Mouse (Mus musculus) stomach, embryonic 15.5 days (tissue): ENCODE results near the gene B4galnt2. TPM values are rescaled to one million over a fixed set of nuclear protein-coding genes. Genes with fewer than 3 reads are reported as not detected.
A peak's percentile ranks its signal among the peaks of the same experiment; 100 is the strongest.
"Not testable (repeated sequence)": the region's sequence is repeated elsewhere in the genome, so short reads cannot be mapped to it uniquely, and the experiment has no call there.

Source experiments
- ATAC-seq: fragments of 200-750 bp; cut with Nextera tagmentation; 2 replicates; pipeline ENCODE4 v1.8.0; 2017; ENCODE audit warnings: low read depth, moderate number of reproducible peaks, moderate TSS enrichment; ENCODE audit not compliant: insufficient read depth, low FRiP score
- H3K27ac ChIP-seq: fragments of 300-500 bp; sonication (generic); 2 replicates; pipeline ENCODE4 v1.5.1; 2015; ENCODE audit warnings: mild to moderate bottlenecking, inconsistent platforms
- H3K27me3 ChIP-seq: fragments of 300-500 bp; sonication (generic); replicated peaks from 2 replicates; pipeline ENCODE4 v1.6.1; 2015; ENCODE audit warnings: inconsistent platforms
- H3K36me3 ChIP-seq: fragments of 300-500 bp; sonication (generic); 2 replicates; pipeline ENCODE4 v1.6.1; 2015; ENCODE audit warnings: inconsistent platforms
- H3K4me1 ChIP-seq: fragments of 300-500 bp; sonication (generic); 2 replicates; pipeline ENCODE4 v1.6.1; 2015; ENCODE audit warnings: inconsistent platforms
- H3K4me2 ChIP-seq: fragments of 300-500 bp; sonication (generic); 2 replicates; pipeline ENCODE4 v1.6.1; 2015; ENCODE audit warnings: mild to moderate bottlenecking, inconsistent platforms
- H3K4me3 ChIP-seq: fragments of 300-500 bp; sonication (generic); replicated peaks from 2 replicates; pipeline ENCODE4 v1.5.1; 2015; ENCODE audit warnings: inconsistent platforms
- H3K9ac ChIP-seq: fragments of 300-500 bp; sonication (generic); 2 replicates; pipeline ENCODE4 v1.6.1; 2015; ENCODE audit warnings: inconsistent platforms
- H3K9me3 ChIP-seq: fragments of 300-500 bp; sonication (generic); 2 replicates; pipeline ENCODE4 v1.6.1; 2016; ENCODE audit warnings: inconsistent platforms
- WGBS: fragments of 180-500 bp; shearing (Covaris S2); methylation state at CpG from one replicate; pipeline ENCODE4 v1.1.7; 2015; 5-methylcytosine and 5-hydroxymethylcytosine counted together
- polyA plus RNA-seq: library from polyadenylated mRNA; unstranded; fragments of >200 nt; fragmentation: Nextera tagmentation; extraction: Ambion mirVana; gene quantifications from 2 replicates; pipeline ENCODE4 v1.2.1, GENCODE M21; 2015

Gene B4galnt2
- polyA plus RNA-seq, 1 experiment from 2014 or later: 8.9 TPM

DNA sequence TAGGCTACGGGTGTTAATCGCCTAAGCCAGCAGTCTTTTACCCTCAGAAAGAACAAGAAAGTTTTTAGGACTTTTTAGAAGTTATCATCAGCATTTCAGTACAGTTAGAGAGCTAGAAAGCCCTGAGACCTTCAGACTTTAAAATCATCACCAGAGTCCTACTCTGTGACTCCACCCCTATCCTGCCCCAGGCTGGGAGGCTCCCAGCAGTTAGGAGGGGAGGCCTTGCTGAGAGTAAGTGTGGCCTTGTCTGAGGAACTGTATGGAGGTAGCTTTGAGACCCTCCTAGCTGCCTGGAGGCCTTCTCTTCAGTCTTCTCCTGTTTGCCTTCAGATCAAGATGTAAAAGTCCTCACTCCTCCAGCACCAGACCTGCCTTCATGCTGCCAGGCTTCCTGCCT lies 9.5 kb upstream of the B4galnt2 start:
- ATAC-seq: no peak
- Histone ChIP-seq H3K9ac (no peak overlapping the region), H3K4me2 (no peak overlapping the region), H3K9me3 (no peaks in the 10 kb centered on the region), H3K27ac (no peak overlapping the region; the same call in 1 of the 2 replicates), H3K36me3 (no peaks in the 10 kb centered on the region), H3K4me1 (no peaks in the 10 kb centered on the region), H3K27me3 (peaks cover 5% of the 10 kb centered on the region; the same call in 1 of the 2 replicates), H3K4me3 (no peak overlapping the region)
- 19% methylated on average over 2 of the region's 2 CpGs for WGBS

DNA sequence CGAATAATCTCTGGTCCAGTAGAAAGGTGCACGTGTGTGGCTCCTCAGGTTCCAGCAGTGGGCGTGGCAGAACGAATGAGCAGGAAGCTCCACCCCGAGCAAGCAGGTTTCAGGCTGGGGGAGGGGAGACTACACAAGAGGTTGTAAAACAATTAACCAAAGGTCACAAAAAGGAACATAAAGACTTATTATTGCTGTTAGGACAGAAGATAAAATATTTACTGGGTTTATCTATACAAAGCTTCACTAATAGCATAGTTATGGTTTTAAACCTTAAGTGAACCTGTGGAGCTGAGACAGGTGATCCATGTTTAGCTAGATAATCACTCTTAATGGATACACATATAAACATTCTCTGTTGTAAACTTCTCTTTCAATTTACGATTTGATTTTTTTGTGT lies 8.8 kb upstream of the B4galnt2 start:
- not testable (repeated sequence) for H3K9ac ChIP-seq, ATAC-seq

GRCm38 (mm10) chr11:95921991-95922621 lies 7.4 kb upstream of the B4galnt2 start:
- H3K36me3 ChIP-seq: no peaks in the 10 kb centered on the region
- peaks cover 12% of the 10 kb centered on the region for H3K27me3 ChIP-seq
- 49% methylated on average over 12 of the region's 12 CpGs for WGBS
- H3K27ac ChIP-seq: no peak overlapping the region
- H3K9me3 ChIP-seq: no peaks in the 10 kb centered on the region
- no peak overlapping the region for H3K4me2 ChIP-seq
- H3K9ac ChIP-seq: no peak overlapping the region
- H3K4me1 ChIP-seq: no peaks in the 10 kb centered on the region
- H3K4me3 ChIP-seq: no peak overlapping the region
- ATAC-seq: no peak

More for the DNA sequence above, 8.8 kb upstream of the B4galnt2 start:
- not testable (repeated sequence) for H3K4me1 ChIP-seq, H3K4me2 ChIP-seq, H3K36me3 ChIP-seq, H3K27me3 ChIP-seq, H3K4me3 ChIP-seq, H3K9me3 ChIP-seq, H3K27ac ChIP-seq
- 1% methylated on average over 4 of the region's 6 CpGs for WGBS

GRCm38 (mm10) chr11:95916426-95916825 lies 1.7 kb upstream of the B4galnt2 start:
- Histone ChIP-seq H3K4me3 (no peak overlapping the region), H3K4me1 (peaks cover 8% of the 10 kb centered on the region; the same call in 1 of the 2 replicates), H3K36me3 (no peaks in the 10 kb centered on the region), H3K27me3 (peaks cover 52% of the 10 kb centered on the region), H3K9me3 (no peaks in the 10 kb centered on the region), H3K9ac (no peak overlapping the region), H3K4me2 (no peak overlapping the region), H3K27ac (no peak overlapping the region)
- ATAC-seq: no peak
- whole genome bisulfite sequencing: 13% methylated on average over 5 of the region's 5 CpGs

DNA sequence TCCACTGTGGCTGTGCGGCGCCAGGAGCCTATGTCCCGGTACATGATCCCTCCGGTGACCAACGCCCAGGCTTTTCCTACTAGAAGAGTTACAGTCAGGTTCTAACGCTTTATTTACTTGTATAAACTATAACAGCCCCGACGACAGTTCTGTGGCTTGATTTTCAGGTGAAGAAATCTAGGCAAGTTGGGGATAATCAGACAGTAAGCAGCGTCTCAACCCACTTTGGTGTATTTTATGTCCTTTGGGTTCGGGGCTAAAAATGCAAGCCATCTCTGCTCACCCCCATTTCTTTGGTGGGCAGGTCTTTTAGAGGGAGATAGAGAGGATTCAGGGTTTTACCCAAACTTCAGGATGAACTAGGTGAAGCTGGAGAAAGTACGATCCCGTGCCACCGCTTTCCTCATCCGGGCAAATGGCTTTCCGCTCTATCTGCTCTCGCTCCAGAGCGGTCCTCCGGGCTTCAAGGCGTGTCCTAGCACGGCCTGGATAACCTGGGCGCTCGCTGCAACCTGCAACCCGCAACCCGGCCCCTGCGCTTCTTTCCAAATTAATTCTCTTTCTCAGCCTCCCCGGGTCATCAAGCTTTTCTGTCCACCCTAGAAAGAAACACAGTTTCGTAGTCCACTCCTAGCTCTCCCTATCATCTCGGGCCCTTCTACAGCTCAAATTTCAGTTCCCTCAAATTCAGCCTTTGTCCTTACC lies 467 bp upstream of the B4galnt2 start:
- Histone ChIP-seq H3K27me3 (peaks cover 54% of the 10 kb centered on the region), H3K9me3 (no peaks in the 10 kb centered on the region), H3K4me2 (peak overlapping the region; percentile 53), H3K4me3 (peak overlapping the region; percentile 30), H3K4me1 (peaks cover 8% of the 10 kb centered on the region; the same call in 1 of the 2 replicates), H3K27ac (no peak overlapping the region), H3K36me3 (no peaks in the 10 kb centered on the region), H3K9ac (no peak overlapping the region)
- no peak for ATAC-seq
- WGBS: under 1% methylated on average over 28 of the region's 28 CpGs

GRCm38 (mm10) chr11:95913959-95914566 lies 628 bp downstream of the B4galnt2 start:
- Histone ChIP-seq H3K4me2 (peak overlapping the region; percentile 53), H3K9me3 (no peaks in the 10 kb centered on the region), H3K9ac (no peak overlapping the region), H3K36me3 (no peaks in the 10 kb centered on the region), H3K27me3 (peaks cover 53% of the 10 kb centered on the region), H3K4me1 (peaks cover 8% of the 10 kb centered on the region; the same call in 1 of the 2 replicates), H3K27ac (no peak overlapping the region), H3K4me3 (peak overlapping the region; percentile 30)
- 3% methylated on average over 14 of the region's 14 CpGs for WGBS
- no peak for ATAC-seq

- H3K27ac ChIP-seq: no peak overlapping the region
- H3K4me1 ChIP-seq: peaks cover 8% of the 10 kb centered on the region; the same call in 1 of the 2 replicates
- no peak overlapping the region for H3K9ac ChIP-seq
- 18% methylated on average over 7 of the region's 7 CpGs for WGBS
- ATAC-seq: 0 out of 2 replicates have a peak, but pooled peaks have one; percentile 27
- H3K4me2 ChIP-seq: no peak overlapping the region
- H3K36me3 ChIP-seq: no peaks in the 10 kb centered on the region
- H3K4me3 ChIP-seq: no peak overlapping the region
- no peaks in the 10 kb centered on the region for H3K9me3 ChIP-seq
- peaks cover 43% of the 10 kb centered on the region for H3K27me3 ChIP-seq
Measured at GRCm38 (mm10) chr11:95911579-95911978, 3.1 kb downstream of the B4galnt2 start.

- ATAC-seq: no peak
- H3K4me3 ChIP-seq: no peak overlapping the region
- H3K27me3 ChIP-seq: peaks cover 12% of the 10 kb centered on the region
- no peak overlapping the region for H3K9ac ChIP-seq
- no peak overlapping the region for H3K27ac ChIP-seq
- no peaks in the 10 kb centered on the region for H3K4me1 ChIP-seq
- no peaks in the 10 kb centered on the region for H3K36me3 ChIP-seq
- no peaks in the 10 kb centered on the region for H3K9me3 ChIP-seq
- no peak overlapping the region for H3K4me2 ChIP-seq
- 84% methylated on average over 5 of the region's 5 CpGs for WGBS
Measured at GRCm38 (mm10) chr11:95907805-95908524, 6.7 kb downstream of the B4galnt2 start.

DNA sequence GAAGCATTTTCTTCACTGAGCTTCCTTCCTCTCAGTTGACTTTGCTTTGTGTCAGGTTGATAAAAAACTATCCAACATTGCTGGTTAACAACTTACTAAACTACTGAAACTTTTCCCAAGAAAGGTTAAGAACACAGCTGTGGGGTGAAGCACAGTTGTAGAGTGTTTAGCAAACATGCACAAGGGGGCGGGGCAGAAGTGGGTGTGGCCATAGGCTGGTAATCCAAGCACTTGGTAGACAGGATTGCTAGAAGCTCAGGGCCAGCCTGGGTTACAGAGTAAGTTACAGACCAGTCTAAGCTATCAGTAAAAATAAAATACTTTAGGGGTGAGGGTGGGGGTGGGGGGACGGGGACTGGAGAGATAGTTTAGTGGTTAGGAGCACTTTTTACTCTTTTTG lies 10.4 kb downstream of the B4galnt2 start:
- Histone ChIP-seq H3K27ac (no peak overlapping the region), H3K4me1 (no peaks in the 10 kb centered on the region), H3K9ac (no peak overlapping the region), H3K36me3 (no peaks in the 10 kb centered on the region), H3K4me2 (no peak overlapping the region), H3K4me3 (no peak overlapping the region), H3K27me3 (no peaks in the 10 kb centered on the region), H3K9me3 (no peaks in the 10 kb centered on the region)
- no peak for ATAC-seq
- WGBS: 58% methylated on average over 2 of the region's 2 CpGs

DNA sequence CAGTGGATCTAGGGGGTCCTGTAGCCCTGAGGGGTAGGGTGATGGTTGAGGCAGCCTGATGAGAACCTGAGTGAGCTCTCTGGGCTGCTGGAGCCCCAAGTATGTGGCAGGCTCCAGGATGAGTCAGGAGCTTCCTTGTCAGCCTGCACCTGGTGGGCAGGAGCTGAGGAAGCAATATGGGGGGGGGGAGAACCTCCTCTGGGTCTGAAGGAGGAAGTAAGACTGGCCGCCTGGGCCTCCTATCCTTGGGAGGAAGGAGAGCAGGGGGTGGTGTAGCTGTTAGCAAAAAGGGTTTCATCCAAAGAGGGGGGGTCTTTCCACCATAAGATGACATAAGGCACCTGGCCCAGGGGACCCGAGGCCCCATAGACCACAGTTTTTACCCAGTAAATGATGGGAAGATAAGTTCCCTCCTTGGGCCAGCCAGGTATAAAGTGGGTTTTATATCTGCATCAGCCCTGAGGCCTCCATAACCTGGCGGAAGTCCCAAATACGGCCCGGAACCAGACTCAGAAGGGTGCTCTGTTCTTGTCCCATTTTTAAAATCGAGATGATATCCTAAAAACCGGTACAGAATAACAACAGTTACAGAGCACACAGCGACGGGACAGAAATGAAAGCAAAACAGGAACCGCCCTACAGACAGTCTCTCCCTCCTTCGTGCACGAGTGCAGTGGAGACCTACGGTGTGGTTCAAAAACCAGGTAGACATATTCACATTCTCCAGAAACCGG lies 18.1 kb downstream of the B4galnt2 start:
- no peak overlapping the region for H3K27ac ChIP-seq
- WGBS: 72% methylated on average over 14 of the region's 14 CpGs
- no peak for ATAC-seq
- H3K36me3 ChIP-seq: no peaks in the 10 kb centered on the region
- H3K4me2 ChIP-seq: no peak overlapping the region
- H3K27me3 ChIP-seq: no peaks in the 10 kb centered on the region
- H3K9ac ChIP-seq: no peak overlapping the region
- no peak overlapping the region for H3K4me3 ChIP-seq
- H3K9me3 ChIP-seq: no peaks in the 10 kb centered on the region
- H3K4me1 ChIP-seq: no peaks in the 10 kb centered on the region

GRCm38 (mm10) chr11:95890462-95891051 lies 24.1 kb downstream of the B4galnt2 start:
- Histone ChIP-seq H3K9me3 (no peaks in the 10 kb centered on the region), H3K36me3 (no peaks in the 10 kb centered on the region), H3K9ac (no peak overlapping the region), H3K4me1 (no peaks in the 10 kb centered on the region), H3K4me2 (no peak overlapping the region), H3K27me3 (no peaks in the 10 kb centered on the region), H3K4me3 (no peak overlapping the region), H3K27ac (no peak overlapping the region)
- WGBS: 68% methylated on average over 2 of the region's 2 CpGs
- no peak for ATAC-seq
